Mouse (Mus musculus) spleen, adult 12 weeks (tissue): Measurements from ENCODE around the gene Gldc.
A peak's percentile ranks its signal among the peaks of the same experiment; 100 is the strongest.

ENCODE experiments used
- DNase-seq: peaks from one replicate; pipeline ENCODE4 v3.0.0; 2022; ENCODE audit warnings: low spot score

Gldc gene

DNA sequence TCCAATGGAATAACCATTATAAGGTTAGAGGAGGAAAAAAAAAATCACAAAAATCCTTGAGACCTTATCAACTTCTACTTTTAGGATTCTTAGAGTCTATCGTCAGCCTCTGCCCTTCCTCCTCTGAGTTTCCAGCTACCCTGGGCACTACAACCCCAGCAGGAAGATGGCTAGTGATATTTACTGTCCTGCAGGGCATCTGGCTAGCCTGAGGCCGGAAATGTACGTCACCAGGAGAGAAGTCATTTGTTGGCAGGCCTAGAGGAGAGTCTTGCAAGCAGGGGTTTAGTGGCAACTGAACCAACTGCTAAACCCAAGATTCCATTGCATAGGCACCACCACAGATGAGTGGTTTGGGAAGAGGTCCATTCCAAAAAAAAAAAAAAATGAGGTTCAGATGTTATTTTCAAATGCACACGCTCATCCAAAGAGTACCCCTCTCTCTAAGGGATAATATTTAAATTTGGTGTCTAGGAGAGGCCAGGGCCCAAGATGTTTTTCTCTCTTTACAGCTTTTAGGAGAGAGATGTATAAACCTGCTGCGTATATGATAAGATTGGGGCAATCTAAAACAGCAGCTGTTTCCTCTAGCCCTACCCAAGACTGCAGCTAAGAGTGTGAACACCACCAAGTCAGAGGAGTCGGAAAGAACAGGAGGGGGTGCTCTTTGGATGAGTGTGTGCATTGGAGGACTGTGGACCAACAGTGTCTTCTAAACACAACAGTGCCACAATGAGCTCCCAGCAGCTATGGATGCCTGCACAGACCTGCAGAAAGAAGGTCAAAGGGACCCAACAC is 70.0 kb downstream of the Gldc start:
- DNase-seq: no peak

GRCm38 (mm10) chr19:30102620-30103019 is 72.6 kb downstream of the Gldc start:
- no peak for DNase-seq

- DNase-seq: no peak
Observed at GRCm38 (mm10) chr19:30100571-30100970, 74.7 kb downstream of the Gldc start.

DNA sequence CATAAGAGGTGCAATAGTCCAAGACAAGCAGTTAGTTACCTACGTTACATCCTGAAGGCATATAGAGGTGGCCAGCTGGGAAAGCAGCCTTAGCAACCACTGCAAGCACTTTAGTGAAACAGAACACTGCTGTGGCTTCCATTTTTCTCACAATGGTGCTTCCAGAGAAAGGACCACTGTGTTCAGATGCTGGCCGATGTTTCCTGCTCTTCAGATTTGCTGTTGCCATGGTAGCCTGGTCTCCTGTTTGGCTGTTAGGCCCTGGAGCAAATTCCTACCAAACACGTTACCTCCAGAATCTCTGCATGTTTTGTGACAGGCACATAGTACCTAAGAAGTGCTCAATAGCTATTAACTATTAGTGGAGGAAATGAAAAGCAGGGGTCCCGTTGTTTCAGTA is 78.2 kb downstream of the Gldc start:
- DNase-seq: no peak

DNA sequence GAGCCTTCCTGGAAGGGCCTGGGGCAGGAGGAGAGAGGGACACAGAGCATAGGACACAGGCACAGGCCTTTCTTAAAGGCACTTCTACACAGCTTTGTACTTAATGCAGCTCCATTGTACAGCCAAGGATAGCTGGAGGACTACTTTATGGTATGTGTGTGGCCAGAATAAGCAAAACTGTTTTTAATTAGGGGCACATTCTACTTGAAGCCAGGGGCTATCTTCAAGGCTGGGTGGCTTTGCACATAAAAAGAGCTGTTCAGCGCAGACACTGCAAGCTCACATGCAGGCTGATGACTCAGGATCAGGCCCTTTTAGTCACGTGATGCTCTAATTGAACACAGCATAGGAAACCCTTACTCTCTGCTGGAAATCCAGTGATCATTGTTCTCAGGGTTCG is 79.0 kb downstream of the Gldc start:
- no peak for DNase-seq

GRCm38 (mm10) chr19:30091644-30092295 is 83.5 kb downstream of the Gldc start:
- no peak for DNase-seq

- DNase-seq: no peak
Observed at GRCm38 (mm10) chr19:30090163-30090562, 85.1 kb downstream of the Gldc start.

DNA sequence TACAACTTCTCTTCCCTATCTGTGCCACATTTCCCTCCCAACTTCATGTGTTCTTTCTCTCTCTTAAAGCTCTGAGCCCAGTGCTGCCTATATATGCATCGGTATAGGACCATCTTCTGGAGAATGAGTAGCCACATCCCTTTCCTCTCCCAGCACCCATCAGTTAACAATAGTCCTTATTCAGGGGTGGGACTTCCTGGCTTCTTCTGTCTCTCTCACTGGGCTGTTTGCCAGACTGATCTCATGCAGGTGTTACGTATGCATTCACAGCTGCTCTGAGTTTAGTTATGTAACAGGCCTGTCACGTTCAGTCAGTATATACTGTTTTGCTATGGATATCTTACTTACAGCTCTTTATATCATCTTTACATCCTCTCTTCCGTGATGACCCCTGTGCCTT is 109.4 kb downstream of the Gldc start:
- no peak for DNase-seq

GRCm38 (mm10) chr19:30054218-30054617 is 121.0 kb downstream of the Gldc start:
- no peak for DNase-seq

GRCm38 (mm10) chr19:30051479-30051878 is 123.8 kb downstream of the Gldc start:
- no peak for DNase-seq

DNA sequence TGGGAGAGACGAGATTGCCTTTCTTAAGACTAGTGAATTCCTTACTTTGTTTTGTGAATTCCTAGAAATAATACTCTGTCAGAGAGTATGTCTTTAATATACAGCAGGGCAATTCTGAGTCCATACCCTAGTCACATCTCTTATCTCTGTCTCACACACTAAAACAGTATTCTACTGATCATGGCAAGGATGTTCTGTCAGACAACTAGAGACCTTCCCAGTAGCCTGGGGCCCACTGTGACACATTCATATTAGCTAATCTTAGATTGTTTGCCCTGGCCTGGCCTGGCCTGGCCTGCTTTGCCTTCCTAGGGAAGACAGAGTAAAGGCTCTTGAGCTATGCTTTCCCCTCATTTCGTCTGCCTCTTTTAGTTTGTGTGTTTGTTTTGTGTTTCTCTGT is 124.6 kb downstream of the Gldc start:
- peak; percentile 9 for DNase-seq
